Mouse (Mus musculus) myocyte (in vitro differentiated cells): ENCODE data around the gene Sf3b1. TPM values are rescaled to one million over a fixed set of nuclear protein-coding genes. Genes with fewer than 3 reads are reported as not detected.
A peak's percentile ranks its signal among the peaks of the same experiment; 100 is the strongest.

Experiments
- H3K27me3 ChIP-seq: one replicate; pipeline ENCODE4 v1.6.1; 2011; ENCODE audit not compliant: control insufficient read depth, insufficient read depth, insufficient read length
- H3K36me3 ChIP-seq: one replicate; pipeline ENCODE4 v1.6.1; 2011; ENCODE audit not compliant: control insufficient read depth, insufficient read depth
- H3K4me2 ChIP-seq: one replicate; pipeline ENCODE4 v1.6.1; 2011; ENCODE audit warnings: low read depth, control low read depth
- H3K4me3 ChIP-seq: one replicate; pipeline ENCODE4 v1.5.1; 2011; ENCODE audit warnings: mild to moderate bottlenecking, control low read depth, moderate library complexity
- H3K79me2 ChIP-seq: one replicate; pipeline ENCODE4 v1.6.1; 2011; ENCODE audit not compliant: control insufficient read depth, insufficient read depth
- H3ac ChIP-seq: one replicate; pipeline ENCODE4 v1.6.1; 2011; ENCODE audit not compliant: control insufficient read depth, insufficient read length
- CEBPB ChIP-seq: IDR thresholded peaks from 2 replicates; pipeline ENCODE4 v1.6.1; 2011; ENCODE audit warnings: mild to moderate bottlenecking, moderate library complexity; ENCODE audit not compliant: poor library complexity, insufficient read depth, severe bottlenecking
- E2F4 ChIP-seq: IDR thresholded peaks from one replicate; pipeline ENCODE4 v1.6.1; 2011; ENCODE audit warnings: mild to moderate bottlenecking, control low read depth, moderate library complexity; ENCODE audit not compliant: insufficient read depth
- MAX ChIP-seq: IDR thresholded peaks from one replicate; pipeline ENCODE4 v1.6.1; 2011; ENCODE audit warnings: low read depth, mild to moderate bottlenecking, control low read depth
- MYOD1 ChIP-seq, 3 experiments: IDR thresholded peaks; one replicate each; pipeline ENCODE4 v1.6.1; 2011; ENCODE audit warnings: control low read depth in 2 of 3, low read depth in 2 of 3, mild to moderate bottlenecking in 2 of 3, moderate library complexity in 1 of 3; ENCODE audit not compliant: insufficient read length in 2 of 3, control insufficient read depth in 1 of 3
- MYOG ChIP-seq, 3 experiments: IDR thresholded peaks; one replicate each; pipeline ENCODE4 v1.6.1; 2011; ENCODE audit warnings: control low read depth in 2 of 3, low read depth in 2 of 3, mild to moderate bottlenecking in 2 of 3; ENCODE audit not compliant: insufficient read length in 2 of 3, control insufficient read depth in 1 of 3, insufficient read depth in 1 of 3
- POLR2A ChIP-seq: IDR thresholded peaks from one replicate; pipeline ENCODE4 v1.6.1; 2011; ENCODE audit warnings: low read depth, mild to moderate bottlenecking, control low read depth, moderate library complexity; ENCODE audit not compliant: insufficient read length
- POLR2AphosphoS2 ChIP-seq: IDR thresholded peaks from one replicate; pipeline ENCODE4 v1.6.1; 2011; ENCODE audit warnings: low read depth, control low read depth; ENCODE audit not compliant: insufficient read length
- REST ChIP-seq: IDR thresholded peaks from one replicate; pipeline ENCODE4 v1.6.1; 2011; ENCODE audit warnings: mild to moderate bottlenecking, control low read depth, moderate library complexity; ENCODE audit not compliant: insufficient read depth, insufficient read length
- SRF ChIP-seq: IDR thresholded peaks from one replicate; pipeline ENCODE4 v1.6.1; 2011; ENCODE audit warnings: low read depth; ENCODE audit not compliant: control insufficient read depth, insufficient read length
- TCF12 ChIP-seq: IDR thresholded peaks from one replicate; pipeline ENCODE4 v1.6.1; 2011; ENCODE audit warnings: mild to moderate bottlenecking, control low read depth; ENCODE audit not compliant: poor library complexity, insufficient read depth, severe bottlenecking
- TCF3 ChIP-seq: IDR thresholded peaks from one replicate; pipeline ENCODE4 v1.6.1; 2011; ENCODE audit warnings: low read depth, control low read depth; ENCODE audit not compliant: insufficient read length
- USF1 ChIP-seq: IDR thresholded peaks from one replicate; pipeline ENCODE4 v1.6.1; 2011; ENCODE audit warnings: low read depth, mild to moderate bottlenecking, control low read depth, moderate library complexity
- polyA plus RNA-seq: library from polyadenylated mRNA; unstranded; fragments of >200 nt; fragmentation: generic; extraction: Trizol; gene quantifications from one replicate; pipeline ENCODE4 v1.2.1, GENCODE M21; 2012; ENCODE audit warnings: missing spikeins

Sf3b1 gene
- polyA plus RNA-seq, 1 experiment = 31.8 TPM

- peaks cover 14% of the 10 kb centered on the region for H3K27me3 ChIP-seq
- no peak for TF ChIP-seq E2F4
- H3K79me2 ChIP-seq = no peaks in the 10 kb centered on the region
- no peak overlapping the region for H3K4me3 ChIP-seq
- H3K36me3 ChIP-seq = no peaks in the 10 kb centered on the region
- H3ac ChIP-seq = no peak overlapping the region
- H3K4me2 ChIP-seq = no peak overlapping the region
These were observed 14.4 kb upstream of the Sf3b1 start for GRCm38 (mm10) chr1:55041691-55042090.

DNA sequence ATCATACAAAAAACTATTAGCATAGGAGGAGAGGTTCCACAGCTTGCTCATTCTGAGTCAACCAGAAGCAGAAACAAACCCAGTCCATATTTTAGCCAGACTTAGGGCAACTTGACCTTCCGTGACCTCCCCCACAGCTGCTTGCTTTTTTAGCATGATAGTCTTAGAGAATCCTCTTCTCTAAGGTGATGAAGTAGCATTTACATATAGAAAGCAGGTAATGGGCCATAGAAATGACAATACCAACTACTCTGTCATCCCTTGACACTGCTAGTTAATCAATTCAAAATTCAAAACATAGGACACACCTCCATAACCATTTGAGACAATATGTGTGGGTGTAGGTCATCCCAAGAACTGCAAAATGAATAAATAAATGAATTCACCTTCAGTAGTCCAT lies 12.7 kb upstream of the Sf3b1 start:
- Histone ChIP-seq H3K27me3 (peaks cover 7% of the 10 kb centered on the region), H3K79me2 (no peaks in the 10 kb centered on the region), H3K4me3 (no peak overlapping the region), H3K36me3 (no peaks in the 10 kb centered on the region), H3K4me2 (no peak overlapping the region), H3ac (no peak overlapping the region)
- no peak for TF ChIP-seq MAX
- TF ChIP-seq USF1 = no peak
- TF ChIP-seq MYOG (IDR thresholded peaks at IDR 0.05; ENCODE audit: control insufficient read depth in 1 of 3, insufficient read depth in 1 of 3, insufficient read length in 2 of 3, low read depth in 2 of 3) = no peak
- TF ChIP-seq POLR2A = no peak
- TF ChIP-seq POLR2AphosphoS2 = no peak
- TF ChIP-seq MYOD1 (IDR thresholded peaks at IDR 0.05; ENCODE audit: control insufficient read depth in 1 of 3, insufficient read length in 2 of 3, low read depth in 2 of 3) = no peak
- TF ChIP-seq E2F4 = no peak
- no peak for TF ChIP-seq CEBPB
- TF ChIP-seq TCF12 = no peak
- TF ChIP-seq TCF3 = no peak
- TF ChIP-seq SRF = no peak
- no peak for TF ChIP-seq REST

- Histone ChIP-seq H3K27me3 (no peaks in the 10 kb centered on the region), H3K36me3 (no peaks in the 10 kb centered on the region), H3K4me3 (no peak overlapping the region), H3K79me2 (peaks cover 9% of the 10 kb centered on the region), H3ac (no peak overlapping the region), H3K4me2 (no peak overlapping the region)
- TF ChIP-seq REST = no peak
- no peak for TF ChIP-seq POLR2A
- no peak for TF ChIP-seq MYOG (IDR thresholded peaks at IDR 0.05; ENCODE audit: control insufficient read depth in 1 of 3, insufficient read depth in 1 of 3, insufficient read length in 2 of 3, low read depth in 2 of 3)
- no peak for TF ChIP-seq POLR2AphosphoS2
- no peak for TF ChIP-seq TCF3
- TF ChIP-seq SRF = no peak
- TF ChIP-seq CEBPB = no peak
- no peak for TF ChIP-seq MYOD1 (IDR thresholded peaks at IDR 0.05; ENCODE audit: control insufficient read depth in 1 of 3, insufficient read length in 2 of 3, low read depth in 2 of 3)
- no peak for TF ChIP-seq TCF12
- TF ChIP-seq MAX = no peak
- TF ChIP-seq USF1 = no peak
- no peak for TF ChIP-seq E2F4
These were observed 3.9 kb upstream of the Sf3b1 start for GRCm38 (mm10) chr1:55031026-55031779.

- no peak overlapping the region for H3K4me2 ChIP-seq
- H3ac ChIP-seq = no peak overlapping the region
- H3K4me3 ChIP-seq = no peak overlapping the region
- no peaks in the 10 kb centered on the region for H3K27me3 ChIP-seq
- peaks cover 27% of the 10 kb centered on the region for H3K79me2 ChIP-seq
- TF ChIP-seq TCF12 = no peak
- TF ChIP-seq MAX = no peak
- no peak for TF ChIP-seq E2F4
- no peak for TF ChIP-seq USF1
- TF ChIP-seq CEBPB = no peak
- no peak for TF ChIP-seq POLR2AphosphoS2
- TF ChIP-seq POLR2A = no peak
- TF ChIP-seq REST = no peak
- TF ChIP-seq SRF = no peak
- no peak for TF ChIP-seq MYOG (IDR thresholded peaks at IDR 0.05; ENCODE audit: control insufficient read depth in 1 of 3, insufficient read depth in 1 of 3, insufficient read length in 2 of 3, low read depth in 2 of 3)
- TF ChIP-seq MYOD1 (IDR thresholded peaks at IDR 0.05; ENCODE audit: control insufficient read depth in 1 of 3, insufficient read length in 2 of 3, low read depth in 2 of 3) = no peak
- no peak for TF ChIP-seq TCF3
- H3K36me3 ChIP-seq = no peaks in the 10 kb centered on the region
These were observed 2.2 kb upstream of the Sf3b1 start for GRCm38 (mm10) chr1:55029446-55029845.

DNA sequence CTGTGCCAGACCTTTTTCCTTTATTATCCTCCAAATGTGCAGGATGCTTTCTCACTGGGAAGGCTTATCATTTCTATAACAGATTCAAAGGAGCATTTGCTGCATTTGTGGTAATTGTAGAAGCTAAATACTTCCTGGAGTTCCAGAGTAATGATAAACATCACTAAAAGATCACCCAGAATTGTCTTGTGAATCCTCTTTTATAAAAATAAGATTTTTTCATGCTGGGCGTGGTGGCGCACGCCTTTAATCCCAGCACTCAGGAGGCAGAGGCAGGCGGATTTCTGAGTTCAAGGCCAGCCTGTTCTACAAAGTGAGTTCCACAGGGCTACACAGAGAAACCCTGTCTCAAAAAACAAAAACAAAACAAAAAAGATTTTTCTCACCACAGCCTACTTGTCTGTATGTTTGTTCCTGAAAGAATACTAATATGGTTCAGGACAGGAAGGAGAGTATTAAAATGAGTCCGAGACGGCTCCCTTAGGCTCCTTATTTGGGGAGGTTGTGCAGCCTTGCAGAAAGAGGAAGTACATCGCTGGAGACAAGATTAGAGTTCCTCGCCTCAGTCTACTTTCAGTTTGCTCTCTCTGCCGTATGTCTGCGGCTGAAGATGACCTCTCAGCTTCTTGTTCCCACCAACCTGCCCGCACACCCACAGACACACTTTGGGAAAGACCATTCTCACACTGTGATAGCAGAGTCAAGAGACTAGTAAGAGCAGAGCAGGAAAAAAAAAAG lies 1.4 kb upstream of the Sf3b1 start:
- no peak overlapping the region for H3ac ChIP-seq
- no peak overlapping the region for H3K4me2 ChIP-seq
- peak overlapping the region; percentile 97 for H3K4me3 ChIP-seq
- no peak for TF ChIP-seq USF1
- no peak for TF ChIP-seq POLR2AphosphoS2
- TF ChIP-seq POLR2A = no peak
- TF ChIP-seq CEBPB = no peak
- TF ChIP-seq SRF = no peak
- no peak for TF ChIP-seq MYOG (IDR thresholded peaks at IDR 0.05; ENCODE audit: control insufficient read depth in 1 of 3, insufficient read depth in 1 of 3, insufficient read length in 2 of 3, low read depth in 2 of 3)
- TF ChIP-seq TCF3 = no peak
- no peak for TF ChIP-seq TCF12
- no peak for TF ChIP-seq E2F4
- no peak for TF ChIP-seq REST
- no peak for TF ChIP-seq MAX
- TF ChIP-seq MYOD1 (IDR thresholded peaks at IDR 0.05; ENCODE audit: control insufficient read depth in 1 of 3, insufficient read length in 2 of 3, low read depth in 2 of 3) = no peak
- no peaks in the 10 kb centered on the region for H3K36me3 ChIP-seq
- H3K79me2 ChIP-seq = peaks cover 35% of the 10 kb centered on the region
- no peaks in the 10 kb centered on the region for H3K27me3 ChIP-seq
